11 mouse cellular contexts compared by ENCODE assay signal in the genomic region with DNA sequence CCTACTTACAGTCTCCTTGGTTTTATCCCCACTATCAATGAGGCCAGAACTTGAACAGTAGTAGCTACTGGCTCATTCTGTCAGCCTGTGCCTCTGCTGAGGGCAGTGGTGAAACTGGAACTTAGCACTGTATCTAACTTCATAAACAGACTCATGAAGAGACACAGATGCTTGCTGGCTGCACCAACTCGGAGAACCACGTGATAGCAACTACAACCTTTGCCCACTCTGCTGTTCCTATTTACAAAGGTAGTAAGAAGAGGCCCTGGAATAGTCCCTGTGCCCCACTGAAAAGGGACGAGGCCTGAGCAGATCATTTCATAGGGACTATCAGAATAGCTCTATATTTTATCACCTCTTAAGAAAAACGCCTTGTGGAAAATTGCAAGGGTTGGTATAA.
DNase-seq lines count a peak whose midpoint lies in the region; ATAC-seq and TF ChIP-seq lines count a peak whose summit lies in the region.
"Had no signal": no experiment of that assay in that cellular context is flagged by ENCODE, and none has a peak within 500 bp of the region (broad histone marks: within the 10 kb centered on the region; RNA-seq: fewer than 3 reads in every experiment).

No protein-coding gene starts in this region.

- peak overlapping the region; percentile 29; the same call in 1 of the 2 replicates for H3K27ac ChIP-seq in embryonic facial prominence, embryonic 14.5 days (replicated peaks; ENCODE audit: low read depth, low read length)
- peak overlapping the region; percentile 12; the same call in 1 of the 2 replicates for H3K27ac ChIP-seq in kidney, embryonic 16.5 days (ENCODE audit: low read length)
- peak overlapping the region; percentile 37 for H3K27ac ChIP-seq in liver, postnatal 0 days (ENCODE audit: low read depth)
- H3K27ac ChIP-seq in forebrain, embryonic 13.5 days, result no peak overlapping the region
- H3K27ac ChIP-seq in midbrain, embryonic 13.5 days, result no peak overlapping the region

- H3K4me1 ChIP-seq in embryonic facial prominence, embryonic 14.5 days (ENCODE audit: control insufficient read depth, insufficient read depth, low read length), result peaks cover 10% of the 10 kb centered on the region; the same call in 1 of the 2 replicates
- peaks cover 19% of the 10 kb centered on the region for H3K4me1 ChIP-seq in kidney, embryonic 16.5 days (ENCODE audit: insufficient read depth, low read length)
- H3K4me1 ChIP-seq in liver, postnatal 0 days (ENCODE audit: insufficient read depth), result peaks cover 6% of the 10 kb centered on the region
- no peaks in the 10 kb centered on the region for H3K4me1 ChIP-seq in forebrain, embryonic 13.5 days
- H3K4me1 ChIP-seq in midbrain, embryonic 13.5 days (replicated peaks), result peaks cover 8% of the 10 kb centered on the region; the same call in 1 of the 2 replicates

- no peak for ATAC-seq in embryonic facial prominence, embryonic 14.5 days (ENCODE audit: low read depth)
- ATAC-seq in kidney, embryonic 16.5 days (ENCODE audit: low FRiP score, low TSS enrichment), result peak; percentile 55
- peak; percentile 87 for ATAC-seq in liver, postnatal 0 days
- no peak for ATAC-seq in forebrain, embryonic 13.5 days
- ATAC-seq in midbrain, embryonic 13.5 days, result no peak

- 52% methylated on average over 4 of the region's 4 CpGs for WGBS in embryonic facial prominence, embryonic 14.5 days
- whole genome bisulfite sequencing in kidney, embryonic 16.5 days, result 40% methylated on average over 4 of the region's 4 CpGs
- WGBS in liver, postnatal 0 days (ENCODE audit: insufficient replicate concordance), result 53% methylated on average over 4 of the region's 4 CpGs
- 80% methylated on average over 4 of the region's 4 CpGs for WGBS in forebrain, embryonic 13.5 days
- WGBS in midbrain, embryonic 13.5 days, result 81% methylated on average over 4 of the region's 4 CpGs

- H3K9me3 ChIP-seq in embryonic facial prominence, embryonic 14.5 days (ENCODE audit: control insufficient read depth, low read length), result no peaks in the 10 kb centered on the region
- no peaks in the 10 kb centered on the region for H3K9me3 ChIP-seq in kidney, embryonic 16.5 days (ENCODE audit: low read length)
- H3K9me3 ChIP-seq in liver, postnatal 0 days (ENCODE audit: low read length), result no peaks in the 10 kb centered on the region
- H3K9me3 ChIP-seq in forebrain, embryonic 13.5 days (replicated peaks), result no peaks in the 10 kb centered on the region
- H3K9me3 ChIP-seq in midbrain, embryonic 13.5 days, result no peaks in the 10 kb centered on the region

- H3K27me3 ChIP-seq in embryonic facial prominence, embryonic 14.5 days (replicated peaks; ENCODE audit: control insufficient read depth, insufficient read depth, low read length), result no peaks in the 10 kb centered on the region
- no peaks in the 10 kb centered on the region for H3K27me3 ChIP-seq in kidney, embryonic 16.5 days (ENCODE audit: insufficient read depth, low read length)
- no peaks in the 10 kb centered on the region for H3K27me3 ChIP-seq in liver, postnatal 0 days (ENCODE audit: insufficient read depth, low read length)
- no peaks in the 10 kb centered on the region for H3K27me3 ChIP-seq in forebrain, embryonic 13.5 days
- H3K27me3 ChIP-seq in midbrain, embryonic 13.5 days, result no peaks in the 10 kb centered on the region

- peak; percentile 19 for DNase-seq in gastrocnemius, adult 18-20 months (ENCODE audit: low spot score)
- DNase-seq in gastrocnemius, postnatal 10 days, result no peak
- DNase-seq in embryonic facial prominence, embryonic 14.5 days (ENCODE audit: low spot score), result no peak
- no peak for DNase-seq in liver, postnatal 0 days
- DNase-seq in urinary bladder, postnatal 14 days (ENCODE audit: low spot score), result no peak
- DNase-seq: cerebellum, postnatal 36 days; gastrocnemius, postnatal 14 days; heart, postnatal 14 days had no signal

- TF ChIP-seq EP300 in liver, postnatal 0 days (IDR thresholded peaks at IDR 0.05; ENCODE audit: low read depth), result no peak

- no peak overlapping the region for H3K9ac ChIP-seq in embryonic facial prominence, embryonic 14.5 days (ENCODE audit: low read depth, low read length)
- H3K9ac ChIP-seq in kidney, embryonic 16.5 days (replicated peaks; ENCODE audit: low read length), result no peak overlapping the region
- no peak overlapping the region for H3K9ac ChIP-seq in liver, postnatal 0 days (replicated peaks)
- no peak overlapping the region for H3K9ac ChIP-seq in forebrain, embryonic 13.5 days
- no peak overlapping the region for H3K9ac ChIP-seq in midbrain, embryonic 13.5 days (replicated peaks)

- no peaks in the 10 kb centered on the region for H3K36me3 ChIP-seq in embryonic facial prominence, embryonic 14.5 days (ENCODE audit: control insufficient read depth, insufficient read depth, low read length)
- no peaks in the 10 kb centered on the region for H3K36me3 ChIP-seq in kidney, embryonic 16.5 days (ENCODE audit: insufficient read depth, low read length)
- no peaks in the 10 kb centered on the region for H3K36me3 ChIP-seq in liver, postnatal 0 days (replicated peaks; ENCODE audit: insufficient read depth, low read length)
- H3K36me3 ChIP-seq in forebrain, embryonic 13.5 days (ENCODE audit: poor library complexity, severe bottlenecking), result no peaks in the 10 kb centered on the region
- H3K36me3 ChIP-seq in midbrain, embryonic 13.5 days, result no peaks in the 10 kb centered on the region

- H3K4me2 ChIP-seq in embryonic facial prominence, embryonic 14.5 days (ENCODE audit: low read depth, low read length), result no peak overlapping the region
- H3K4me2 ChIP-seq in kidney, embryonic 16.5 days (replicated peaks; ENCODE audit: low read depth, low read length), result no peak overlapping the region
- no peak overlapping the region for H3K4me2 ChIP-seq in liver, postnatal 0 days (ENCODE audit: low read depth, low read length)
- no peak overlapping the region for H3K4me2 ChIP-seq in forebrain, embryonic 13.5 days
- H3K4me2 ChIP-seq in midbrain, embryonic 13.5 days (replicated peaks), result no peak overlapping the region

- no peak for TF ChIP-seq CTCF in liver, postnatal 0 days (IDR thresholded peaks at IDR 0.05; ENCODE audit: low read depth)

- H3K4me3 ChIP-seq in embryonic facial prominence, embryonic 14.5 days (ENCODE audit: low read depth, low read length), result no peak overlapping the region
- no peak overlapping the region for H3K4me3 ChIP-seq in kidney, embryonic 16.5 days (ENCODE audit: low read length)
- no peak overlapping the region for H3K4me3 ChIP-seq in liver, postnatal 0 days (ENCODE audit: low read depth, low read length)
- no peak overlapping the region for H3K4me3 ChIP-seq in forebrain, embryonic 13.5 days
- no peak overlapping the region for H3K4me3 ChIP-seq in midbrain, embryonic 13.5 days (replicated peaks)

Comparison
In these comparisons a context has a peak if more than half of its experiments do, and no peak if none do; other contexts are left out.
1. ATAC-seq: peak in kidney, embryonic 16.5 days (single experiment) and liver, postnatal 0 days (single experiment); none in embryonic facial prominence, embryonic 14.5 days (single experiment), forebrain, embryonic 13.5 days (single experiment) and midbrain, embryonic 13.5 days (single experiment).
2. H3K27ac ChIP-seq: peak in embryonic facial prominence, embryonic 14.5 days (single experiment), kidney, embryonic 16.5 days (single experiment) and liver, postnatal 0 days (single experiment); none in forebrain, embryonic 13.5 days (single experiment) and midbrain, embryonic 13.5 days (single experiment).